Mouse (Mus musculus) neural tube, embryonic 13.5 days (tissue): ENCODE results near the gene Tmem120b. TPM values are rescaled to one million over a fixed set of nuclear protein-coding genes. Genes with fewer than 3 reads are reported as not detected.
A peak's percentile ranks its signal among the peaks of the same experiment; 100 is the strongest.

Source experiments
- ATAC-seq: fragments of 200-750 bp; cut with Nextera tagmentation; 2 replicates; pipeline ENCODE4 v1.8.0; 2017; ENCODE audit warnings: low read depth, mild to moderate bottlenecking, moderate TSS enrichment, moderate library complexity
- H3K27ac ChIP-seq: fragments of 300-500 bp; sonication (generic); replicated peaks from 2 replicates; pipeline ENCODE4 v1.5.1; 2015; ENCODE audit warnings: moderate library complexity, mild to moderate bottlenecking, inconsistent platforms
- H3K27me3 ChIP-seq: fragments of 300-500 bp; sonication (generic); 2 replicates; pipeline ENCODE4 v1.6.1; 2015; ENCODE audit warnings: mild to moderate bottlenecking, inconsistent platforms
- H3K36me3 ChIP-seq: fragments of 300-500 bp; sonication (generic); 2 replicates; pipeline ENCODE4 v1.6.1; 2015; ENCODE audit warnings: mild to moderate bottlenecking, inconsistent platforms
- H3K4me1 ChIP-seq: fragments of 300-500 bp; sonication (generic); replicated peaks from 2 replicates; pipeline ENCODE4 v1.6.1; 2015; ENCODE audit warnings: inconsistent platforms
- H3K4me2 ChIP-seq: fragments of 300-500 bp; sonication (generic); 2 replicates; pipeline ENCODE4 v1.6.1; 2015; ENCODE audit warnings: inconsistent platforms, mild to moderate bottlenecking, moderate library complexity
- H3K4me3 ChIP-seq: fragments of 300-500 bp; sonication (generic); 2 replicates; pipeline ENCODE4 v1.5.1; 2015; ENCODE audit warnings: mild to moderate bottlenecking, inconsistent platforms
- H3K9ac ChIP-seq: fragments of 300-500 bp; sonication (generic); 2 replicates; pipeline ENCODE4 v1.6.1; 2015; ENCODE audit warnings: moderate library complexity, mild to moderate bottlenecking, inconsistent platforms
- H3K9me3 ChIP-seq: fragments of 300-500 bp; sonication (generic); 2 replicates; pipeline ENCODE4 v1.6.1; 2016; ENCODE audit warnings: inconsistent platforms
- WGBS: fragments of 180-500 bp; shearing (Covaris S2); methylation state at CpG from one replicate; pipeline ENCODE4 v1.1.7; 2015; 5-methylcytosine and 5-hydroxymethylcytosine counted together
- polyA plus RNA-seq: library from polyadenylated mRNA; unstranded; fragments of >200 nt; fragmentation: Nextera tagmentation; extraction: Ambion mirVana; gene quantifications from 2 replicates; pipeline ENCODE4 v1.2.1, GENCODE M21; 2015

Tmem120b gene
- polyA plus RNA-seq, 1 experiment from 2014 or later, result 20.5 TPM

DNA sequence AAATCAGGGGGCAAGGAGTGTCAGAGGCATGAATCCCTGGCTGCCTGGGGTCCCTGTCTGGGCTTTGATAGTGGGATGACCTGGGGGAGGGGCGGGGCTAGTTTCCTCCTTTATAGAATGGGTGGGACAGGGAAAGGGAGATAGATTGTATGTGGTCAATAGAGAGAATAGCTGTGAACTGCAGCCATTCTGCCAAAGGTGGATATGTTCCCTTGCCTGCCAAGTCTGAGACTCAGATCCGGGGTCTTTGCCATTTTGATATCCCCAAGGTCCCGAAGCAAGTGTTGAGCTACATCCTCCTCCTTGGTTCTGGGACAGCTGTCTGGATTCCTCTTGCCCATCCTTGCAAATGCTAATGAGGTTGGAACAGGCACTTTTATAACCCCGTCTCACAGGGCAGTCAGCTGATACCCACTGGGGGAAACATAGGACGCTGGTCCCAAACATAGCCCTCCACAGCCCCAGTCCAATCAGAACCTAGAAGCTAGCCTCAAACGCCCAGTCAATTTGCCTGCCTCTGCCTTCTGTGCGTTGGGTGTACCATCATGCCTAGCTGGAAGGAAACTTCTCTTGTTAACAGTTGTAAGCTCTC is 52.5 kb downstream of the Tmem120b start:
- WGBS, result 39% methylated on average over 7 of the region's 7 CpGs
- no peaks in the 10 kb centered on the region for H3K9me3 ChIP-seq
- H3K4me2 ChIP-seq, result no peak overlapping the region
- ATAC-seq, result no peak
- H3K27ac ChIP-seq, result no peak overlapping the region
- peaks cover 6% of the 10 kb centered on the region; the same call in 1 of the 2 replicates for H3K4me1 ChIP-seq
- no peaks in the 10 kb centered on the region for H3K27me3 ChIP-seq
- H3K36me3 ChIP-seq, result peaks cover 26% of the 10 kb centered on the region
- no peak overlapping the region for H3K9ac ChIP-seq
- no peak overlapping the region for H3K4me3 ChIP-seq

DNA sequence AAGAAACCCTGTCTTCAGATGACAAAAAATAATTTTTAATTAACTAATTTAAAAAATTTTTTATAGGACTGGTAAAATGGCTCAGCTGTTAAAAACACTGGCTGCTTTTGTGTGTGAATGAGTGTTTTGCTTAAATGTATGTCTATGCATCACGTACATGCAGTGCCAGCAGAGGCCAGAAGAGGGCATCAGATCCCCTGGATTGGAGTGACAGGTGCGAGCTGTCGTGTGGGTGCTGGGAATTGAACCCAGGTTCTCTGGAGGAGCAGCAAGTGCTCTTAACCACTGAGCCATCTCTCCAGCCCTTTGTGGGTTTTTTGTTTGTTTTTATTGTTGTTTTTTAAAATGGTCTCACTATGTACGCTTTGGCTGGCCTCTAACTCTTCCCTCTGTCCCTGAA is 54.0 kb downstream of the Tmem120b start:
- H3K9ac ChIP-seq, result no peak overlapping the region
- 93% methylated on average over 4 of the region's 4 CpGs for WGBS
- H3K36me3 ChIP-seq, result peaks cover 40% of the 10 kb centered on the region
- H3K4me3 ChIP-seq, result no peak overlapping the region
- no peaks in the 10 kb centered on the region for H3K9me3 ChIP-seq
- H3K4me1 ChIP-seq, result peaks cover 6% of the 10 kb centered on the region; the same call in 1 of the 2 replicates
- H3K4me2 ChIP-seq, result no peak overlapping the region
- H3K27ac ChIP-seq, result no peak overlapping the region
- ATAC-seq, result no peak
- H3K27me3 ChIP-seq, result no peaks in the 10 kb centered on the region

DNA sequence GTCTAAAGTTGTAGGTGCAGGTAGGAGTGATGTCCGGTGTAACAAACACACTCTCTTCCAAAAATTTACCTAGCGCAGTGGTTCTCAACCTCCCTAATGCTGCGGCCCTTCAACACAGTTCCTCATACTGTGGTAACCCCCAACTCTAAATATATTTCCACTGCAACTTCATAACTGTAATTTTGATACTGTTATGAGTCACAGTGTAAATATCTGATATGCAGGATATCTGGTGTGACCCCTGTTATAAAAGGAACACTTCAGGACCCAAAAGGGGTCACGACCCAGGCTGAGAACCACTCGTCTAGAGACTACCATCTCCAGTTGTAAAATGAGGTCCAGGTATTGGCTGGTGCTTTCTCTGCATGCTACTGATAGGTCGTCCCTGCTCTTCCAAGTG is 56.9 kb downstream of the Tmem120b start:
- Histone ChIP-seq H3K27me3 (no peaks in the 10 kb centered on the region), H3K27ac (no peak overlapping the region), H3K9ac (no peak overlapping the region), H3K4me1 (peaks cover 10% of the 10 kb centered on the region; the same call in 1 of the 2 replicates), H3K4me3 (no peak overlapping the region), H3K4me2 (no peak overlapping the region), H3K9me3 (no peaks in the 10 kb centered on the region), H3K36me3 (peaks cover 65% of the 10 kb centered on the region)
- WGBS, result 87% methylated on average over 6 of the region's 6 CpGs
- no peak for ATAC-seq

DNA sequence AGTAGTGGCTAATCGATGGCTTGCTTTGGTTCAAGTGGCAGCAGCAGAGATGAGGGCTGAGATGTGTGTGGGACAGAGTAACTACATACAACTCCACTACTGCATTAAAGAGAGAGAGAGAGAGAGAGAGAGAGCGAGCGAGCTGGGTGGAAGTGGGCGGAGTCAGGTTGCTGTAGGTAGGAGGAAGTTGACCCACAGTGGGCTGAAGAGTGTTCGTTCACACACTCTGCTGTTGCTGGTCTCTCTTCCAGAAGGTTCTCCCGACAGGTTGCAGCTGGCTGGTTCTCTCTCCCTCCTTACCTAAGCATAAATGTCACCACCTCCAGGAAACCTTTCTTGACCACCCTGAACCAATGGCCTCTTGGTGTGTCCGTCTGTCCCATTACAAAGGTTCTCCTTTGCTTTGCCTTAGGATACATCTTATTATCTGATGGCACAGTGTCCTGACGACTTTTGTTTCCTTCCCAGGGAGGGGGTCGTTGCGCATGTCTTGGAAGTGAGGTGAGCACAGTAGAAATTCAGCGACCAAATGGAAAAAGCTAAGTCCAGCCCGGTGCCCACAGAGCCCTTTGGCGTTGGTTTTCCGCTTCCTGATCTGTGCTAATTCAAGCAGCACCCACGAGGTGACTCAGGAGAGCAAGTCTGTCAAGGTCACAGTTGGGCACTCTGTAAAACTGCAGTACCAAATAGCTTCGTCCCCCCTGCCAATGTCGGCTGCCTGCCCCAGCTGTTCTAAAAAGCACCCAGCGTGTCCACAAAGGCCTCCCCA is 57.6 kb downstream of the Tmem120b start:
- WGBS, result 88% methylated on average over 18 of the region's 18 CpGs
- ATAC-seq, result no peak
- Histone ChIP-seq H3K27ac (no peak overlapping the region), H3K9me3 (no peaks in the 10 kb centered on the region), H3K27me3 (no peaks in the 10 kb centered on the region), H3K4me1 (peaks cover 7% of the 10 kb centered on the region; the same call in 1 of the 2 replicates), H3K9ac (no peak overlapping the region), H3K36me3 (peaks cover 73% of the 10 kb centered on the region), H3K4me3 (no peak overlapping the region), H3K4me2 (no peak overlapping the region)

DNA sequence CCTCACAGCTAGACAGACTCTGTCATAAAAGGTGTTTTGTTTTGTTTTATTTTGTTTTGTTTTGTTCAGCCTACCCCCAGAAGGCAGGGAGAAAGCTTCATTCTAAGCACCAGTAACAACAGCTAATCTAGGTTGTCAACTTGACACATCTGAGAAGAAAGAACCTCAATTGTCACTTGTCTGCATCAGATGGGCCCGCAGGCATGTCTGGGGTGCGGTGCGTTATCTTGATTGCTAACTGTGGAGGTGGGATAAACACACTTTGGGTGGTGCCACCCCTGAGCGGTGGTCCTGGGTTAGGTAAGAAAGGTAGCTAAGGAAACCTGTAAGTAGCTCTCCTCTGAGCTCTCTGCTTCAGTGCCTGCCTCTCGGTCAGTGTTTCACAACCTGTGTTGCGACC is 58.8 kb downstream of the Tmem120b start:
- H3K4me3 ChIP-seq, result no peak overlapping the region
- no peak overlapping the region for H3K27ac ChIP-seq
- H3K9ac ChIP-seq, result no peak overlapping the region
- peaks cover 13% of the 10 kb centered on the region for H3K4me1 ChIP-seq
- peaks cover 75% of the 10 kb centered on the region for H3K36me3 ChIP-seq
- no peak for ATAC-seq
- no peaks in the 10 kb centered on the region for H3K27me3 ChIP-seq
- no peak overlapping the region for H3K4me2 ChIP-seq
- WGBS, result 76% methylated on average over 6 of the region's 6 CpGs
- H3K9me3 ChIP-seq, result no peaks in the 10 kb centered on the region

DNA sequence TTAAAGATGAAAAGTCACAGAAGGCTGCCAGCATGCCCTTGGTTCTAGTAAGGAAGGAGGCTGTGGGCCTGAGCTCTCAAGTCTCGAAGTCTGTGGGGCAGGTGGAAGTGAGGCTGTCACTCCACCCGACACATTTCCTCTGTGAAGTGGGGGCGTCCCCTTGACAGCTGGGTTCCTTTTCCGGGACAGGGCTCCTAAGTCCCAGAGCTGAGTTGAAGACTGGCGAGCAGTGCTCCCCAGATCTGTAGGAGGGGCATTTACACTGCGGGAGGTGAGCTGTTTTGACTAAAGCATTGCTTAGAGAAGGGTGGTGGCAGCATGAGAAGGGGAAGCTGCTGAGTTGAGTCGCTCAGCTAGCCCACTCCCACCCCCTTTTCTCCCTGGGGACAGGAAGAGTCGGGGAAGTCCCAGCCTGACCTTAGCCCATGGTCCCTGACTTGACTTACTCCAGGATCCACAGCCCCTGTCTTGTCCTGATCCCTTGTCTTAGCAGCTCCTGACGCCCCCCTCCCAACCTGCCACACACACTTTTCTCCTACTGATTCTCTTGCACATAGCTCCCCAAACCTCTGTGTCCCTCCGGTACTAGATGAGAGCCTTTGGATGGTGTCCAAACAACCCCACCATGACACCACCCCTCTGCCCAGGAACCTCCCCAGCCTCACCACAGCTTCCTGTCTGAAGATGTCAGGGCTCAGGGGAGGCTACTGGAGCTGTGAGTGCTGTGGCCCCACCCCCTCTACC is 60.4 kb downstream of the Tmem120b start:
- no peak for ATAC-seq
- Histone ChIP-seq H3K9ac (0 out of 2 replicates have a peak overlapping the region, but pooled peaks have one; percentile 22), H3K27ac (no peak overlapping the region), H3K36me3 (peaks cover 61% of the 10 kb centered on the region), H3K4me2 (no peak overlapping the region), H3K27me3 (no peaks in the 10 kb centered on the region), H3K4me3 (no peak overlapping the region), H3K4me1 (peaks cover 28% of the 10 kb centered on the region), H3K9me3 (no peaks in the 10 kb centered on the region)
- 67% methylated on average over 10 of the region's 10 CpGs for WGBS

DNA sequence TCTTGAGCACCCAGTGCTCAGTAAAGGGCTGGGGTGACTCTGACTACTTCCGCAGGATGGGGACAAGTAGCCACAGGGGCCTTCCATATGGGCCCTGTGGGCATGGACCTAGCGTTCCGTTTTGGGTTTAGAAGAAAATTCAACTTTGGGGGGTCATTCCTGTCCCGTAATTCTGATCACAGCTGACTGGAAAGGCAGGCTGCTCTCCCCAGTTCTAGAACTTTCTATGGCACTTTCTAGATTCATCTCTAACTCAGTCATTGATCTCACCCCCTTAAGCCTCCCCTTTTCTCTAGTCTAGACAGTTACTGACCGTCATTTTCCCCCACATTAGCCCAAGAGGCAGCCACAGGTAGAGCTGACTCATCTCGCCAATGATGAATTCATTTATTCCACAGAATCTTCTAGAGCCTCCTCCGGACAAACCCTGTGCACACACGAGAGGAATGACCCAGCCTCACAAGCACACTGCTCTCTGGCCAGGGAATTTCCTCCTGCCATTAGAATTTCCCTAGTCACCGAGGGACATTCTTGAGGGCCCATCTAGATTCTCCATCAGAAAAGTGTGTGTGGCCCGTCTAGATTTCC is 61.0 kb downstream of the Tmem120b start:
- Histone ChIP-seq H3K27me3 (no peaks in the 10 kb centered on the region), H3K4me1 (peaks cover 35% of the 10 kb centered on the region), H3K4me2 (no peak overlapping the region), H3K36me3 (peaks cover 62% of the 10 kb centered on the region), H3K27ac (no peak overlapping the region), H3K4me3 (no peak overlapping the region), H3K9me3 (no peaks in the 10 kb centered on the region), H3K9ac (0 out of 2 replicates have a peak overlapping the region, but pooled peaks have one; percentile 22)
- WGBS, result 86% methylated on average over 10 of the region's 10 CpGs
- ATAC-seq, result no peak

DNA sequence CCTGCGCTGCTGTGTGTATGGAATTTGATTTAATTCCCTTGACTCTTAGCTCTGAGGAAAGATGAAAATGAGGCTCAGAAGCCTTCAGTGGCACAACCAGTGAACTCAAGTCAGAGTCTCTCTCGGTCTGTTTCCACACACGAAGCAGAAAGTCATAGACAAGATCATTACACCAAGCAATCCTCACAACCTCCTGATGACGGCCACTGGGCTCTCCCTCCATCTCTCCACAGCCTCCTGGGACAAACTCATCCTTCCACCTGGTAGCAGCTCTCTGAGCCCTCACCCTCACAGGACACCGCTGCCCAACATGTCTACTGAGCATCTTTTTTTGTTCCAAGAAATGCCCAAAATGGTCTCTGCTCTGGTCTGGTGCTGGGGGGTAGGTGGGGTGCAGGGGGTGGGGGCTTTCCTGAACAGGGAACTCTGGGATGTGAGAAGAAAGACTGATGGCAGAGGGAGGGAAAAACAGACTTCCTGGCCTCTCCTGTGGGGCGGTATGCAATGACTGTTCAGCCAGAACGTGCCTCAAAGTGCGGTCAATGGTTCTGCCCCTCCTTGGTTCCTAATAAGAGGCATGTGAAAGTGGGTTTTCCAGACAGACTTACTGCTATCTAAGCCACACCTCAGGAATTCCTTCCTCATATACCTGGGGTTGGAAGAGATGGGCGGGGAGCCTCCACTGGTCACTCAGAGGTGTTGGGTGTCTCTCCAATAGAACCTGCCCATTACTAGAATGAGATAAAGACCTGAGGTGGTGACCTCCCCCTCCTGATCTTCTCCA is 62.0 kb downstream of the Tmem120b start:
- no peak for ATAC-seq
- H3K36me3 ChIP-seq, result peaks cover 68% of the 10 kb centered on the region

DNA sequence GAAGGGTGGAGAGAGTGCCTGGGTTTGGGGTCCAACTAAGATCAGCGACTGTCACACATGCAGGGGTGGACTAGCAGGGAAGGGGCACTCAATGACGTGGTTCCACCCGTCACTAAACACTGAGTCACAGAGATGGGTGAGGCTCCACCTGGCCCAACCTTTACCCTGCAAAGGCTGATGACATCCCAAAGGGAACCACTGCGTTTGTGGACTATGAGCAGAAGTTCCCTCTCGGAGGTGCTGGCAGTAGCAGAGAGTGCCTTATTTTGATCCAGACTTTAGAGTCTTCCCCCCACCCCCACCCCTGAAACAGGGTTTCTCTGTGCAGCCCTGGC is 62.6 kb downstream of the Tmem120b start:
- peaks cover 66% of the 10 kb centered on the region for H3K36me3 ChIP-seq

More for the DNA sequence above, 62.0 kb downstream of the Tmem120b start:
- Histone ChIP-seq H3K4me1 (peaks cover 45% of the 10 kb centered on the region), H3K4me3 (no peak overlapping the region), H3K27me3 (no peaks in the 10 kb centered on the region), H3K27ac (no peak overlapping the region), H3K9ac (no peak overlapping the region), H3K9me3 (no peaks in the 10 kb centered on the region), H3K4me2 (no peak overlapping the region)
- 88% methylated on average over 9 of the region's 9 CpGs for WGBS

DNA sequence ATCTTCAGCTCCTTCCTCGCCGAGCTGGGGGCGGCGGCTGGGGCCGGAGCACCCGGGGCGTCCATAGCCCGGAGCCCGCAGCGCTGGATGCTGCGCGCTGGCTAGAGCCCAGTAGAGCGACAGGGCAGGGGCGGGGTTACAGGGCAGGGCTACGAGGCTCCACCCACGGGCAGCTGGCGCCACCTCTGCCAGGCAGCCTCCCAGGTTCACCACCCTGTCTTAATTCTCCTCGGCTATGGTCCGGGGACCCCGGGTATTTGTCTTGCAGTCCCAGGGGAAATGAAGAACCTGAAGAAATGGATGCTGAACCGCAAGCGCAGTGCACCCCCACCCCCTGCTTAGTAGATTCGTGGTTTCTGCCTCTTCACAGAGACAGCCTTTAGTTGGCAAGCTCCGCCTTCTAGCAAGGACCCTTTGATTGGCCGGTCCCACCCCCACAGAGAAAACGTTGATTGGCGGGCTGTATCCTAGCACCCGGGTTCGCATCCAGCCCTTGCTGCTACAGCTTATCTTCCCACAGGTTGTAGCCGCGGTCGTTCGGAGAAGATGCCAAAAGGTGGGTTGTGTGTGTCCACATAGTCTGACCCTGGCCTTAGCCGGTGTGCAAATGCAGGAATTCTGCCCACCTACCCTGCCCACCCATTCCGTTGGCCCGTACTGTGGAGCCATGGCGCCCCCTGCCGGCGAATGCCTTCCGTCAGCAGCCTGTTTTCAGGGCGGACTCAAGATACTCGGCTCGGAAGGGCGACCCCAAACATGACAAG is 64.3 kb downstream of the Tmem120b start, which contains the start of gene Rhof:
TSS of gene Rhof (minus strand) at position 385 of the 764 bp plus-strand sequence.
- H3K4me2 ChIP-seq, result peak within 1 kb of the TSS; percentile 100
- H3K27ac ChIP-seq, result peak within 1 kb of the TSS; percentile 100
- peaks cover 61% of the 10 kb centered on the region for H3K36me3 ChIP-seq
- H3K27me3 ChIP-seq, result no peaks in the 10 kb centered on the region
- no peaks in the 10 kb centered on the region for H3K9me3 ChIP-seq
- WGBS, result 3% methylated on average over 44 of the region's 44 CpGs
- peak within 1 kb of the TSS; percentile 100 for H3K9ac ChIP-seq
- peaks cover 67% of the 10 kb centered on the region for H3K4me1 ChIP-seq
- peak within 1 kb of the TSS; percentile 95 for H3K4me3 ChIP-seq
- peak; percentile 25; the same call in 1 of the 2 replicates for ATAC-seq

More for the DNA sequence above, 62.6 kb downstream of the Tmem120b start:
- Histone ChIP-seq H3K4me1 (peaks cover 50% of the 10 kb centered on the region), H3K27ac (no peak overlapping the region), H3K27me3 (no peaks in the 10 kb centered on the region), H3K9me3 (no peaks in the 10 kb centered on the region), H3K9ac (no peak overlapping the region), H3K4me2 (no peak overlapping the region), H3K4me3 (no peak overlapping the region)
- ATAC-seq, result no peak
- 85% methylated on average over 5 of the region's 5 CpGs for WGBS
